Mouse (Mus musculus): ENCODE data around the gene Mob2.

GRCm38 (mm10) chr7:142092991-142093390 lies 32.1 kb upstream of the Mob2 start:
- no peak for TF ChIP-seq POLR2A (IDR thresholded peaks at IDR 0.05; ENCODE audit: low read depth, low read length)
- no peak for TF ChIP-seq CTCF (IDR thresholded peaks at IDR 0.05; ENCODE audit: extremely low read depth, insufficient read length, insufficient replicate concordance, low read depth, low read length)
